Mouse (Mus musculus): ENCODE data around the gene Cyp2d10. TPM values are rescaled to one million over a fixed set of nuclear protein-coding genes. Genes with fewer than 3 reads are reported as not detected.
"Not testable (repeated sequence)": the region's sequence is repeated elsewhere in the genome, so short reads cannot be mapped to it uniquely, and the experiment has no call there.

The Cyp2d10 gene
- polyA plus RNA-seq, 1 experiment from 2014 or later: not detected

GRCm38 (mm10) chr15:82393922-82394321 is 13.1 kb downstream of the Cyp2d10 start, which contains the start of gene Cyp2d11:
Gene Cyp2d11 (minus strand): TSS chr15:82394022.
- not testable (repeated sequence) for H3K4me1 ChIP-seq; H3K9me3 ChIP-seq; H3K27ac ChIP-seq; ATAC-seq (ENCODE audit: insufficient number of reproducible peaks, insufficient read depth, low FRiP score, low TSS enrichment); H3K36me3 ChIP-seq; H3K4me2 ChIP-seq (replicated peaks); H3K4me3 ChIP-seq; H3K27me3 ChIP-seq; H3K9ac ChIP-seq
- WGBS: 82% methylated on average over 2 of the region's 2 CpGs

- not testable (repeated sequence) for ATAC-seq (ENCODE audit: insufficient number of reproducible peaks, insufficient read depth, low FRiP score, low TSS enrichment); H3K4me1 ChIP-seq; H3K4me2 ChIP-seq (replicated peaks); H3K9ac ChIP-seq; H3K4me3 ChIP-seq; H3K9me3 ChIP-seq; H3K36me3 ChIP-seq; H3K27ac ChIP-seq; H3K27me3 ChIP-seq
- WGBS: 88% methylated on average over 10 of the region's 10 CpGs
These were observed 17.1 kb downstream of the Cyp2d10 start for GRCm38 (mm10) chr15:82389916-82390315.

GRCm38 (mm10) chr15:82385729-82386128 is 21.3 kb downstream of the Cyp2d10 start:
- 93% methylated on average over 2 of the region's 2 CpGs for WGBS
- Histone ChIP-seq H3K27ac (no peak overlapping the region), H3K27me3 (no peaks in the 10 kb centered on the region), H3K9me3 (no peaks in the 10 kb centered on the region), H3K4me2 (replicated peaks) (no peak overlapping the region), H3K4me3 (no peak overlapping the region), H3K4me1 (peaks cover 3% of the 10 kb centered on the region; the same call in 1 of the 2 replicates), H3K9ac (no peak overlapping the region), H3K36me3 (no peaks in the 10 kb centered on the region)
- no peak for ATAC-seq (ENCODE audit: insufficient number of reproducible peaks, insufficient read depth, low FRiP score, low TSS enrichment)

- WGBS: 89% methylated on average over 2 of the region's 2 CpGs
- no peak for ATAC-seq (ENCODE audit: insufficient number of reproducible peaks, insufficient read depth, low FRiP score, low TSS enrichment)
These were observed 24.6 kb downstream of the Cyp2d10 start for GRCm38 (mm10) chr15:82382441-82382840.

GRCm38 (mm10) chr15:82380714-82381062 is 26.3 kb downstream of the Cyp2d10 start:
- Histone ChIP-seq H3K4me3 (peak overlapping the region; percentile 45), H3K36me3 (no peaks in the 10 kb centered on the region), H3K9me3 (no peaks in the 10 kb centered on the region), H3K27me3 (no peaks in the 10 kb centered on the region), H3K4me2 (replicated peaks) (peak overlapping the region; percentile 70), H3K9ac (peak overlapping the region; percentile 56; the same call in 1 of the 2 replicates), H3K27ac (no peak overlapping the region), H3K4me1 (peaks cover 15% of the 10 kb centered on the region)
- WGBS: 33% methylated on average over 7 of the region's 7 CpGs
- no peak for ATAC-seq (ENCODE audit: insufficient number of reproducible peaks, insufficient read depth, low FRiP score, low TSS enrichment)

More at GRCm38 (mm10) chr15:82382441-82382840, 24.6 kb downstream of the Cyp2d10 start:
- H3K4me1 ChIP-seq: peaks cover 15% of the 10 kb centered on the region
- H3K9ac ChIP-seq: no peak overlapping the region
- no peaks in the 10 kb centered on the region for H3K27me3 ChIP-seq
- no peak overlapping the region for H3K27ac ChIP-seq
- H3K36me3 ChIP-seq: no peaks in the 10 kb centered on the region
- no peaks in the 10 kb centered on the region for H3K9me3 ChIP-seq
- H3K4me3 ChIP-seq: no peak overlapping the region
- no peak overlapping the region for H3K4me2 ChIP-seq (replicated peaks)

GRCm38 (mm10) chr15:82379871-82380713 is 26.9 kb downstream of the Cyp2d10 start, which contains the start of gene Cyp2d22:
Gene Cyp2d22 (minus strand): TSS chr15:82380260.
- peaks cover 15% of the 10 kb centered on the region for H3K4me1 ChIP-seq
- ATAC-seq (ENCODE audit: insufficient number of reproducible peaks, insufficient read depth, low FRiP score, low TSS enrichment): peak; percentile 88
- WGBS: 2% methylated on average over 19 of the region's 24 CpGs
- no peaks in the 10 kb centered on the region for H3K27me3 ChIP-seq
- peak within 1 kb of the TSS; percentile 77 for H3K27ac ChIP-seq
- no peaks in the 10 kb centered on the region for H3K9me3 ChIP-seq
- no peaks in the 10 kb centered on the region for H3K36me3 ChIP-seq
- H3K9ac ChIP-seq: peak within 1 kb of the TSS; percentile 56
- H3K4me3 ChIP-seq: peak within 1 kb of the TSS; percentile 45
- peak within 1 kb of the TSS; percentile 70 for H3K4me2 ChIP-seq (replicated peaks)

- Histone ChIP-seq H3K36me3 (no peaks in the 10 kb centered on the region), H3K9ac (peak overlapping the region; percentile 56; the same call in 1 of the 2 replicates), H3K4me3 (peak overlapping the region; percentile 45), H3K9me3 (no peaks in the 10 kb centered on the region), H3K27ac (peak overlapping the region; percentile 77; the same call in 1 of the 2 replicates), H3K27me3 (no peaks in the 10 kb centered on the region), H3K4me1 (peaks cover 15% of the 10 kb centered on the region), H3K4me2 (replicated peaks) (peak overlapping the region; percentile 70)
- no peak for ATAC-seq (ENCODE audit: insufficient number of reproducible peaks, insufficient read depth, low FRiP score, low TSS enrichment)
- WGBS: 22% methylated on average over 7 of the region's 7 CpGs
These were observed 27.5 kb downstream of the Cyp2d10 start for GRCm38 (mm10) chr15:82379511-82379870.

- 57% methylated on average over 15 of the region's 15 CpGs for WGBS
- no peak overlapping the region for H3K4me3 ChIP-seq
- H3K27ac ChIP-seq: no peak overlapping the region
- no peak overlapping the region for H3K9ac ChIP-seq
- no peaks in the 10 kb centered on the region for H3K27me3 ChIP-seq
- no peak overlapping the region for H3K4me2 ChIP-seq (replicated peaks)
- H3K36me3 ChIP-seq: 0 out of 2 replicates have a peak, but pooled peaks cover 2% of the 10 kb centered on the region
- ATAC-seq (ENCODE audit: insufficient number of reproducible peaks, insufficient read depth, low FRiP score, low TSS enrichment): no peak
- H3K4me1 ChIP-seq: peaks cover 15% of the 10 kb centered on the region
- no peaks in the 10 kb centered on the region for H3K9me3 ChIP-seq
These were observed 28.5 kb downstream of the Cyp2d10 start for GRCm38 (mm10) chr15:82378261-82379180.

- Histone ChIP-seq H3K4me3 (no peak overlapping the region), H3K4me2 (replicated peaks) (no peak overlapping the region), H3K4me1 (peaks cover 15% of the 10 kb centered on the region), H3K36me3 (0 out of 2 replicates have a peak, but pooled peaks cover 5% of the 10 kb centered on the region), H3K9me3 (no peaks in the 10 kb centered on the region), H3K27me3 (no peaks in the 10 kb centered on the region), H3K27ac (no peak overlapping the region), H3K9ac (no peak overlapping the region)
- ATAC-seq (ENCODE audit: insufficient number of reproducible peaks, insufficient read depth, low FRiP score, low TSS enrichment): no peak
- WGBS: 75% methylated on average over 5 of the region's 5 CpGs
These were observed 29.3 kb downstream of the Cyp2d10 start for GRCm38 (mm10) chr15:82377701-82378100.

- WGBS: 60% methylated on average over 17 of the region's 17 CpGs
- H3K4me1 ChIP-seq: peaks cover 15% of the 10 kb centered on the region
- no peak for ATAC-seq (ENCODE audit: insufficient number of reproducible peaks, insufficient read depth, low FRiP score, low TSS enrichment)
- H3K36me3 ChIP-seq: 0 out of 2 replicates have a peak, but pooled peaks cover 5% of the 10 kb centered on the region
- H3K9ac ChIP-seq: no peak overlapping the region
- no peaks in the 10 kb centered on the region for H3K27me3 ChIP-seq
- no peak overlapping the region for H3K4me2 ChIP-seq (replicated peaks)
- H3K4me3 ChIP-seq: no peak overlapping the region
- no peak overlapping the region for H3K27ac ChIP-seq
- H3K9me3 ChIP-seq: no peaks in the 10 kb centered on the region
These were observed 30.4 kb downstream of the Cyp2d10 start for GRCm38 (mm10) chr15:82376393-82377138.

GRCm38 (mm10) chr15:82375855-82376254 is 31.1 kb downstream of the Cyp2d10 start:
- WGBS: 88% methylated on average over 9 of the region's 9 CpGs
- no peak overlapping the region for H3K27ac ChIP-seq
- no peak for ATAC-seq (ENCODE audit: insufficient number of reproducible peaks, insufficient read depth, low FRiP score, low TSS enrichment)
- H3K9me3 ChIP-seq: no peaks in the 10 kb centered on the region
- peaks cover 13% of the 10 kb centered on the region for H3K4me1 ChIP-seq
- H3K4me2 ChIP-seq (replicated peaks): no peak overlapping the region
- H3K4me3 ChIP-seq: no peak overlapping the region
- no peak overlapping the region for H3K9ac ChIP-seq
- 0 out of 2 replicates have a peak, but pooled peaks cover 5% of the 10 kb centered on the region for H3K36me3 ChIP-seq
- H3K27me3 ChIP-seq: no peaks in the 10 kb centered on the region
